Mouse (Mus musculus) urinary bladder, postnatal 4 days (tissue): Measurements from ENCODE around the gene Mknk1.

Experiments
- DNase-seq, 2 experiments: peaks; one replicate each; pipeline ENCODE4 v3.0.0; 2021 to 2022; ENCODE audit warnings: low spot score in 2 of 2

Mknk1 gene

DNA sequence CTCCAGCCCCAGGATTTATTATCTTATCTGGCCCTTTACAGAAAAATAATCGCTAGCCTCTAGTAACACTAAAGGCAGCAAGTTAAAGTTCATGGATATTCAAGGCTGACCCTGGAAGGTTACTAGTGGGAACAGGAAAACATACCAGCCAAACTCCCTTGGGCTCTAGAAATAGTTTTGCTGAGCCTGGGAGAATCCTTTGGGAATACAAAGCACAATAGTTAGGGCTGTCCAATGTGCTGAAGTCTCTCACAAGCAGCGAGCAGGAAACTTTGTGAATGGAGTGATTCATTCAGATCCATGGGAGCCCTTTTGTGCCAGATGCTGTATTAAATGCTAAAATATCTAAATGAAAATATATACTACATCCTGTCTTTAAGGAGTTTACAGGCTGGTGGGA, 7.7 kb downstream of the Mknk1 start:
- DNase-seq: no peak

DNA sequence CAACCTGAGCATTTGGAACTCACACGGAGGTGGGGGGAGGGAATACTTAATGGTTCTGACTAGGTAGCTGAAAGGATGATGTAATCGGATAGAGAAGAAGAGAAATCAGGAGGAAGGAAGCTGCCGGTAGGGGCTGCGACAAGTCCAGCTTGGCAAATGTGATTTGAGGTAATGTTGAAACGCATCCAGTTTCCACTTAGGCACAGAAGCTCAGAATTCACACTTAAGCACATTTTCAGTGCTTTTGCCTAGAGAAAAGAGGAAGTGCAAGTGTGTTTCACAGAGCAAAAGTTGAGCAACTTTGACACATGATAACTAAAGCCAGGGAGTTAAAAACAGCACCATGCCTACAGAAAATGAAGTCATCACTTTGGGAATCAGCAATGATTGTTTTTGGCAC, 8.4 kb downstream of the Mknk1 start:
- no peak for DNase-seq

DNA sequence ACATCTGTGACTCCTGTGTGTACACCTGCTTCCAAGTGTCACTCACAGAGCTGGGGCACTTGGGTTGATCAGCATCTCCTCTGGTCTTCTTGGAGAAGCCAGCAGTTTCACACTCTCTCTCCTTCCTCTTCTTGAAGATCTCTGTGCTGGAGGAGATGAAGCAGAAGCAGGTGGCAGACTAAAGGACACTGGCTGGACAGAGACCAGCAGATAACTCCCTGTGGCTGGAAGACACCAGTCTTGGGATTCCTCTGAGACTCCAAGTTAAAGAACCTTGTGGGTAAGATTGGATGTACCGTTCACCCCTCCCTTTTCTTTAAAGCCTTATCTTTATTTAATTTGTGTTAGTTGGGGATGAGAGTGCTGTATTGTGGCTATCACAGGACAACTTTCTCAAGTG, 9.1 kb downstream of the Mknk1 start:
- no peak for DNase-seq

DNA sequence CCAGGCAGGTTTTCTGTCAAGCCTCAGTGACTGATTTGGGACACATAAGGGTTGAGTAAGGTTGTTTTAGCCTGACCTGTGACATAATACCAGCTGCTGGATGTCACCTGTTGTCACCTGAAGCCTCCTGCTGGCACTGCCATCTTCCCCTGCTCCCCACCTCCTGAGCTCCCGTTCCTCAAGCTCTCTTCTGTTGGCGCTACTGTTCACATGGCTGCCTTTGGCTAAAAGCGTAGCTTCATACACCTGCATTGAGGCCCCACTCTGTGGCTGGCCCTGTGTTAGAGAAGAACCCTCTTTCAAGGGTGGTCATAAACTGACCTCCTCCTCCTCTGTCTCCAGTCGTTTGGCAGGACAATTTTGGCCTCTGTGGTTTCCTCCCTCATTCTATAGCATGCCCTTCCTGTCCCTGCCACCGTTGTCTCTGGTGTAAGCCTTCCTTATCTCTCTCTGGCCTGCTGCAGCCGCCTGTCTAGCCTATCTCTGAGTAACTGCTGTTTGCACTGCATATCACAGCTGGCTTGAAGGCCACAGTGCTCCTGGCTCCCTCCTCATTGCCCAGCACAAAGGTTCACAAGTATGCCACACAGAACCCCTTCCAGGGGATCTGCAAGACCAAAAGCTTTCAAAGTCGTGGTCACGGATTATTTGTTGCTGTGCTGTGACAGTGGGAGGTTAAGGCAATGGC, 10.1 kb downstream of the Mknk1 start:
- no peak for DNase-seq

DNA sequence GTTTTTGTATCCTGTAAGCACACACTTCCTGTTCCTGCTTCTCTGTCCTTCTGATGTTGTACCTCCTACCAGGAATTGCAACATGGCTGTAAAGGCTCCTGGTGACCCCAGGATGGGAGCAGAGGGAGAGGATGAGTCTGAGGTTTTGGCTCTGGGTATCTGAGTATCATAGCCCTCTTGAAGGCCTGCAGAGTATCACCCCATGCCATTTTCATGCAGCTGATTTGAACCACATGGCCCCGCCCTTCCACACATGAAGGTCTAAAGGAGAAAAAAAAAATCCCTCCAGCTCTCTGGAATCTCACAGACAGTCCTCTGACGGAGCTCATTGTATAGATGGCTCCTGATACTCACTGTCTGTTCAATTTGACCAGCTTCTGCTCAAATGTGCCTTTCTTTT, 11.1 kb downstream of the Mknk1 start:
- no peak for DNase-seq

DNA sequence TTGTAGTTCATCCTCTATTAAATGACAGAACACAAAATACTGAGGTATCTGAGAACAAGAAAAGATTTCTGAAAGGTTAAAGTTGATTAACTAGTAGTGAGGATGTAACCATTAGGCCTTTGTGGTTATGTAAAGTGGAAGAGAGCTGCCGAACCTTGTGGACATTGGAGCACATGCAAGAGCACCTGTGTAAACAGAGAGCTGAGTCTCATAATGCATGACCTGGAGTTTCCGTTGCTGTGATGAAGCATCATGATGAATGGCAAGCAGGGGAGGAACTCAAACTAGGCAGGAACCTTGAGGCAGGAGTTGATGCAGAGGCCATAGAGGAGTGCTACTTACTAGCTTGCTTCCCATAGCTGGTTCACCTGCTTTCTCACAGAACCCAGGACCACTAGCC, 11.6 kb downstream of the Mknk1 start:
- DNase-seq: no peak

DNA sequence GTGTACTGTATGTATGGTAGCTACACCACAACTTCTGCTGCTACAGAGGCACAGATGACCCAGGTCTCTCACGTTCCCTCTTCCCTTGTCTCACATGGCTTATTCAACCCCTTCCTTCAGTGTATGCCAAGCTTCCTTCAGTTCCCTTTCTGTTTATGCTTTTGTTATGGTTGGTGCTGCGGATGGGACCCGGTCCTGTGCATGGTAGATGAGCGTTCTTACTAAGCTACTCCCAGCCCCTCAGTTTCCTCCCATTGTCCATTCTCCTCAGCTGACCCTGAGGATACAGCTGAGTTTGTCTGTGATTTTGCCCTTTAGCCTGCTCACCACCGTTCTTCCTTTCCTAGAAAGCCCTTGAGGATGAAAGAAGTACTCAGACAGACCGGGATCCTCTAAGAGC, 12.6 kb downstream of the Mknk1 start:
- DNase-seq: no peak

DNA sequence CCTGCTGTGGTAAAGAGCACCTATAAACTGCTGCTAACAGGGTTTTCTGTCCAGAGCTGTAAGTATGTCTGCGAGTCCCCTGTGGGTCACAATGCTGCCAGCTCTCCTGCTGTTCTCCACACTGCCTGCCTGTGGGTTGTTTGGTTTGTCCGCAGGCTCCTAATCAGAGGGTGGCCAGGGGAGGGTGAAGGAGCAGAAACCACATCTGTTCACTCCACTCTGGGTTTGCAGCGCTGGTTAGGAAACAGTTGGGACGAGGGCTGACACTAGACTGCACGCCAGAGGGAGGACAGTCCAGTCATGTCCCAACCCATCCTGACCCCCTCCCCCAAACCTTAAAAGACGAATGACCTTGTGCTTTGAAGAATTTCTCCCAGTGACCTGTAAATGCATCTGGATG, 16.1 kb downstream of the Mknk1 start:
- no peak for DNase-seq

DNA sequence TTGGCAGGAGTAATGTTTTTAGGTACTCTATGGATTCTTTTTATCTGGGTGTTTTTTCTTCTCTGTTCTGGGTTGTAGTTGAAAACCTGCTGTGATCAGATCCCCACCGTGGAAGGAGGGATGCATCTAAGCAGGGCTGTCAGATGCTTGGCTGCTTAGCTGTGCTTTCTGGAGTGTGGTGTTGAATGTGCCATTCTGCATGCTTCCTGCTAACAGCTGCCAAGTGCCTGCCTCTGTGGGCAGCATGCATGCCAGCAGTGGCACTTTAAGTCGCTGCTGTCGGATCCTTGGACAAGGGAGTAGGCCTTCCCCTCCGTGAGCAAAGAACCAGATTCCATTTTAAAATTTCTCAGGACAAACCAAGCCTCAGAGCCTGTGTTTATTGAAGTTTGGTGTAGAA, 16.6 kb downstream of the Mknk1 start:
- DNase-seq: no peak

DNA sequence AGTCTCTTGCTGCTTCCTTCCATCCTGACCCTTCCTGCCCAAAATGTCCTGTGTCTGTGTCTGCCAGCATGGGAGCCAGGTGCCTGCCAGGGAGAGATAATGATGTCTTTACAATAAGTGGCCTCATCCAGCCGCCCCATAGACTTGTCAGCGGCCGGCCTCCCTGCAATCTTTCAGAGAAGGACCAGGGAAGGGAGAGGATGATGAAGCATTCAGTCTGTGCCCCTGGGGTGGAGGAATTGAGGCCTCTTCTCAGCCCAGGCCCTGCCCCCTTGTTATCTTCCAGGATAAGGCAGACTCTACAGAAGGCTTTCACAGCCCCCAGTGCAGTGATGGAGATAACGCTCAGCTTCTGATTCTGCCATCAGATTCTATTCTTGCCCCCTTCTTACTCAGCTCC, 17.3 kb downstream of the Mknk1 start:
- no peak for DNase-seq

DNA sequence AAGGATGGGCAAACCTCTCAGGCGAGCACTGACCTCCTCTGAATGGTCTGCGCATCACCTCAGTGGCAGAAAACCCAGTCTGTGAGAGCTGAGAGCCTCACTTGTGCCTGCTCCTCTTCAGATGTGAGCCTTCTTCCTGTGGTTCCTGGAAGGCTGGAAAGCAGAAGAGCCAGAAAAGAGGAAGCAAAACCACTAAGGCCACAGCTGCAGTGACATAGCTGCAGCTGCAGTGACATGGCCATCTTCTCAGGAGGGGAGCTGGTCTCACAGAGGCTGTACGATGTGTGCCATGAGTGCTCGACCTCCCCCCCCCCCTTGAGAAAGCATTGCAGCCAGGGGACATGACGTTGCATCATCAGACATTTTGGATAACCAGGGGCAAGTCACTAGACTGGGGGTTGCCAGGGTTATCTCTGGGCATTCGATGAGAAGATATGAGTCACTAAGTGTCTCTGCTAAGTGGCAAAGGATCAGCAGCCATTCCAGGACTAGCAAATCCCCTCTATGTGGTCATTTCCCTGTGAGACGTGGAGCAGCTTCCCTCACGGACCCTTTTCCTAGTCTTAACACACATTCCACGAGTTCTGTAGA, 18.4 kb downstream of the Mknk1 start:
- DNase-seq: no peak

DNA sequence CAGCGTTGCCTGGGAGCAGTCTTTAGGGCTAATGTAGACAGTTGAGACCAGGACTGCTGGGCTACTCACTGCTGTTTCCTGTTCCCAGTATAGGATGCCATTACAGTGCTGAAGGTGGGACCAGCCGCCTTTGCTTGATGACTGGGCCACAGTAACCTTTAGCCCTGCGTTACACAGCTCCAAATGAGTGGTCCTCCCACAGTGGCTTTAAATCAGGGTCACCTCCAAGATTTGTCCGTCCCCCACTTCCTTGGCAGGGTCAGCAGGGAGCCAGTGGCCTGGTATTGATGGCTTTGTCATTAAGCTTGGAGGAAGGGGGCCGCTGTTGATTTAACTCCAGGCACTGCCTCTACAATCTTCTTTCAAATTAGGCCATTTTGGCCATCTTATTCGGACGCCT, 24.4 kb downstream of the Mknk1 start:
- DNase-seq: no peak

DNA sequence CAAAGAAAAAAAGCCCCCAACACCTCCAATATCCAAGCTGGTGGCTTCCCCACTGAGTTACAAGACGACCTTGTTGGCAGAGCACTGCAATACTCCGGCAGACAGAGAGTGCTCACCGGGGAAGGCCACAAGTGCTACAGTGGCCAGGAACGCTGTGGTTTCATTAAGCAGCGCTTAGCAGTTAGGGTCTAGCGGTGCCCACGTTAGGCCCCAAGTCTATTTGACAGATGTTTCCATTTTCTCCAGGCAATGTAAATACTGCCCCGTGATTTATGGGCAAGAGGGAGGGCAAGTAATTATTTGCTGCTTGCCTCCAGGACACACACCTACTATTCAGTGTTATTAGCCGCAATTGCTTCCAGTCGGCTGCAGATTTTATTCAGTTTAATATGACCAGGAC, 24.9 kb downstream of the Mknk1 start:
- DNase-seq: no peak

DNA sequence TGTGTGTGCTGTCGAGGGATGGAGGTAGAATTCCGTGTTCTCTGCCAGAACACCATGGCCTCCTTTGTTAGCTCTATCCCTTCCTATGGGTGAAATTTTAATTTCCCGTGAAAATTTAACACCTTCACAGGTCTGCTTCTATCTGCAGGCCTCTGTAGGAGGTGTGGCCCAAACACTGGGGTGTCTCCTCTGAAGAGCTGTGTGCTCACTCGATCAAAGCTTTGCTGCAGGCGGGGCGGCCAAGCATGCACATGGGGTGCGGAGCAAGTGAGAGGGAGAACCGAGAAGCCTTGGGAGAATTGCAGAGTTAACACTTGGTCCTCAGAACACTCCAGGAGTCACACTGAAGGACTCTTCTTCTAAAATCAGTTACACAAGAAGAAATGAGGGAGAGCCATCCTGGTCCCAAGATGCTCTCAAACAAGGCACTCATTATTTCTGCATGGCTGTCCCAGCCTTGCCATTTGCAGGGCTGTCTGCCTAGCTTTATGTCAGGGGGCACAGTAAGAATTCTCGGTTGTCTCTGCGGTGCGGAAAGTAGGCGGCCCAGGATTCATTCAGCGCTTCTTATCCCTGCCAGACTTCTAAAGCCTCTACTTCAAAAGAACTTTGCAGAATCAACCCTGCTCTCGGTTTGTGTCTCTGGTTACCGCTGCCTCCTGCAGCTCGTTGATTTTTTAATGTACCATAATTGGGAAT, 30.7 kb downstream of the Mknk1 start:
- no peak for DNase-seq

DNA sequence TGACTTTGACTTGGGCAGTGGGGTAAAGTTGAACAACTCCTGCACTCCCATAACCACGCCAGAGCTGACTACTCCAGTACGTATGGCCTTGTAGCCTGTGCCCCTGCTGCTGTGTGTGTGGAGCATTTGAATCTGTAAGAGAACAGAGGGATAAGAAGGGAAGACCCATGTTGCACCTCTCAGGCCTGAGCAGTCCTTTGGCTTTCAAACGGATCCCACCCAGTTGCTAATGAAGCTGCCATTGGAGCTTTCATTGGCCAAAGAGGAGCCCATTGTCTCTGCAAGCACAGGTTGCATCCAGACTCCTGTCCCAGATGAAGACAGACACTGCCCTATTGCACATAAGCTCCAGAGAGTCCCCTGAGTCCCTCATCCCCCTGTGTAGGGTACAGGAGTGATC, 34.2 kb downstream of the Mknk1 start:
- no peak for DNase-seq

DNA sequence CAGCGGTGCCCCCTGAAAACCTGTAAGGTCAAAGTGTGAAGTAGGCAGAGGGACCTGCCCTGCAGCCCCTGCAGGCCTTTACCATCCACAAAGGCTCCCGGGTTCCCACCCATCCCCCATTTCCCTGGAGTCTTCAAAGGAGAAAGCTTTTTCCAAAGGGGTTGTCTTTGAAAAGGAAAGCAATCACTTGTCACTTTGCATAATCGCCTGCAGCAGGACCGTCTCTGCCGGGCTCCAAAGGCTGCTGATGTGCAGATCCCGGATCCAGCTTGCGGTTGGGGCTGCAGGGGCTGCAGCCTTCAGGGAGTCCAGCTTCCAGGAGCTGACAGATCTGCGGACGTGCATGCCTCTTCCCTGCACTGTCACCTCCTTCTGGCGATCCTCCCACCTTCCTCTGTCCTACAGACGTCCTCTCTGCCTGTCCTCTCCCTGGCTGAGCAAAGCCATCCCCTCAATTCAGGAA, 39.2 kb downstream of the Mknk1 start:
- DNase-seq: no peak

DNA sequence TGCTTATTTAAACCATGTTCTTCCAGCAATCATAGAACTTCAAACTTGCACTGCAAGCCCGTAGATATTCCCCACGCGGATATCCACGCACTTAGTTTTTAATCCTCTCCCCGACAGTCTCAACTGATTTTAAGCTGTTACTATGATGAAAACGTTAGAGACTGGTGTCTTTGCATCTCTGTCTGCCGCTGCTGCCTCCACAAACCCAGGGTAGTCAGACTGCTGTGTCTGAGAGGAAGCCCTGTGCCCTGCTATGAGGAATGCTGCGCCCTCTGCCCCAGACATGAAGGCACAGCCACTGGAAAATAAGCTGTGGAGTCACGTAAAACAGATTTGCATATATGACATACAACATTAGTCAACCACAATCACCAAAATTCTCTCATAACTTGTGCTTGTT, 39.8 kb downstream of the Mknk1 start:
- no peak for DNase-seq

DNA sequence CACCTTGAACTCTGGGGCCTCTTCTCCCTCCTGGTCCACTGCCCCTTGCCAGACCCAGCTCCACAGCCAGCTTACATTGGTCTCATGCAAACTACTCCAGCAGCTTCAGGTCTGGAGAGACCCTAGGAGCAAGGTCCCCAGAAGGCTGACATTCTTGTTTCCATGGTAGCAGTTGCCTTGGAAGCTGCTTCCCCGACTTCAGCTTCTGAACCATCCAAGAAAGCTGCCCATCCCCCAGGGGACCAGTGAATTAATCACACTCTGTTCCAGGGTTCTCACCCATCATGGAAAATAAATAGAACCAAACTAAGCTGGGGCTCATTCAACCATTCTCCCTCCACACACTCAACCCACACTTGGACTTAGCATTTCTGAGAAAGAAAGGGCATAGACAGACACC, 42.2 kb downstream of the Mknk1 start:
- DNase-seq: no peak

DNA sequence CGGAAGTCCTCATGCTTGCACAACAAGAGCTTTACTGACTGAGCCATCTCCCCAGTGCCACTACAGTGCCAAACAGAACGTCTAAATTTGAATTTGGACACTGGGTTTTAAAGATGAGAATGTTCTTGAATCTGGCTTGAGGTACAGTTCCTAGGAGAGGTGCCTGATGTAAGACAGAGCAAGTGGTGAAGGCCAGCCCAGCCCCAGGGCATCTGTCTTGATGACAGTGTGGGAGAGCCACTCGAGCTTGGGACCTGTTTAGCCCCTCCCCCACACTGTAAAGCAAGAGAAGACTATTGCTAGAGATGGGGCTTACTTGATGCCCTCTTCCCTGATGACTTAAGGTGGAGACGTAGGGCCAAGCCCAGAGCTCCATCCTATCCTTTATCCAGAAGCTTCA, 43.2 kb downstream of the Mknk1 start:
- DNase-seq: no peak

DNA sequence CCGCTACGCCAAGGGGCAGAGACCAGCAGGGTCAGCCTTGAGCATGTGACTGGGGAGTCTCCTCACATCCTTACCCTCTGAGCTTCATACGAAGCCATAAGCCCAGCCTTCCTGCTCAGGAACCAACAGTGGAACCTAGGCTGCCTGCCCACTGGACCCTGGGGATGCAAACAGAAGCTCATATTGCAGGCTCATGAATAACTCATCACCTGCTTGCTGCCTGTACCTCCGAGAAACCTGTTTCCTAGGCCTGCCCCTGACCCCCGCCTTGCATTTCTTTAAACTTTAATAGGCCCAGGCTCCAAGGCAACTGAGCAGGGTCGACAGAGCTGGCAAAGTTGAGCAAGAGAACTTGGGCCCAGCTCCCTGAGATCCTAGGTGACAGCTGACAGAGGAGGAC, 45.0 kb downstream of the Mknk1 start, which contains the start of gene Kncn:
Kncn (plus strand) TSS at position 379 of the 400 bp plus-strand sequence.
- no peak for DNase-seq

DNA sequence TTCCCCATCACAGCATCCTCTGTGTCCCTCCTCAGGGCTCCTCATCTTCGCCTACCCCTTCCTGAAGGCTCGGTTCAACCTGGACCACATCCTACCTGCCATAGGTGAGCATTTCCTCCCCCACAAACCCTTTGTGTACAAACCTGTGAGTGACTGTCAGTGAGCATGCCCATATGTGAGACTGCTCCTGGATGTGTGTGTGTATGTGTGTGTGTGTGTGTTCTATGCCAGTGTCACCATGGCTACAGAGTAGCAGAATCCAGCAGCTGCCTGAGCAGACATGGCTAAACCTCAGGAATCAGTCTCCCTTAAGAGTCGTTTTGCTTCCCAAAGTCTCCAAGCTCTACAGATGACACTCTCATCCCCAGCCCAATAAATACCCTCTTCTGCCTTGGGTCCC, 46.8 kb downstream of the Mknk1 start:
- no peak for DNase-seq

DNA sequence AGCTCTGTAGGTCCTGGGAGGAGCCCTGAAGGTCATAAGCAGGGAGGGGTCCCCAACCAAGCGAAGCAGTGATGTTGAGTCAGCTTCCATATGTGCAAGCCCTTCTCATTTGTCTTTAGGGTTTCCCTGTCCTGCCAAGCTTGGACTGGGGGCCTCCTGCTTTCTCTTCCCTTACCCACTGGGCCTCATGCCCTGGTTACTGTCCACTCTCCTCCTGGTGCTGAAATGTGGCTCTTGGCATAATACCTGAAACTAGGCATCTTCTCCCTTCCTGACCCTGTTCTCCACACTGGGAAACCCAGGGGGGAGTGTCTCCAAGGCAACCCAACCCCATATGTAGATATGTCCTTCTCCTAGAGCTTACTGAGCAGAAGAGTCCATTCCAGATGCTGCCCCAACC, 47.9 kb downstream of the Mknk1 start:
- DNase-seq: no peak

DNA sequence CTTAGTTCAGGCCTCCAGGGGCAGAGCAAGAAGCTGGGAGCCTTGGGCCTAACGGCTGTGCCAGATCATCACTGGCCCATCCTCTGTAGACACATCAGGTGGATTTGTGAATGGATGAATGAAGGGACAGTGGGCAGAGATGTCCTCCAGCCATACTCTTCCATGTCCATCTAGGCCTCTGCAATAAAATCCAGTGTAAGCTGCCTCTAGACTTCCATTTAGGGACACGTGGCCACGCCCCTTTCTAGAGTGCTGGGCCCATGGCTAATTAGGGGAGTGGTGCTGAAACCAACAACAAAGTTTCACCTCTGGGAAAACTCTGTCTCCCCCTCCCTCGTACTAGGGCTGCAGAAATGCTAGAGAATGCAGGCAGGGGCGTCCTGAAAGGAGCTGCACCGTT, 51.1 kb downstream of the Mknk1 start:
- no peak for DNase-seq
